Mouse (Mus musculus) testis, adult 2 months (tissue): ENCODE data around the gene Gsg1l. TPM values are rescaled to one million over a fixed set of nuclear protein-coding genes. Genes with fewer than 3 reads are reported as not detected.

Source experiments
- H3K27ac ChIP-seq: fragments of 200-500 bp; 2 replicates; pipeline ENCODE4 v1.5.1; 2012; ENCODE audit warnings: low read depth, low read length; ENCODE audit not compliant: control insufficient read depth, insufficient read depth
- H3K27me3 ChIP-seq: fragments of 200-500 bp; 2 replicates; pipeline ENCODE4 v1.6.1; 2012; ENCODE audit warnings: mild to moderate bottlenecking, low read length, moderate library complexity; ENCODE audit not compliant: control insufficient read depth, insufficient read depth
- H3K36me3 ChIP-seq: fragments of 200-500 bp; 2 replicates; pipeline ENCODE4 v1.6.1; 2012; ENCODE audit warnings: mild to moderate bottlenecking, low read length; ENCODE audit not compliant: control insufficient read depth, insufficient read depth
- H3K4me1 ChIP-seq: fragments of 200-500 bp; 2 replicates; pipeline ENCODE4 v1.6.1; 2012; ENCODE audit warnings: low read length; ENCODE audit not compliant: control insufficient read depth, insufficient read depth
- H3K4me3 ChIP-seq: fragments of 200-500 bp; 2 replicates; pipeline ENCODE4 v1.5.1; 2012; ENCODE audit warnings: low read depth, mild to moderate bottlenecking, low read length, moderate library complexity, mixed read lengths; ENCODE audit not compliant: control insufficient read depth
- CTCF ChIP-seq: fragments of 200-500 bp; IDR thresholded peaks from 2 replicates; pipeline ENCODE4 v1.5.1; 2012; ENCODE audit warnings: low read depth, mild to moderate bottlenecking, inconsistent platforms, low read length, moderate library complexity; ENCODE audit not compliant: control insufficient read depth, insufficient read depth, insufficient replicate concordance
- POLR2A ChIP-seq: fragments of 200-500 bp; IDR thresholded peaks from 2 replicates; pipeline ENCODE4 v1.6.1; 2012; ENCODE audit warnings: low read depth, mild to moderate bottlenecking, inconsistent platforms, low read length, moderate library complexity; ENCODE audit not compliant: control insufficient read depth
- polyA plus RNA-seq: library from polyadenylated mRNA; depleted of rRNA; stranded (reverse); fragments of >200 nt; gene quantifications from 2 replicates; pipeline ENCODE4 v1.2.3, GENCODE M21; 2012

The Gsg1l gene
- polyA plus RNA-seq, 1 experiment: 0.52 TPM

- no peaks in the 10 kb centered on the region for H3K27me3 ChIP-seq
These were observed 69.7 kb downstream of the Gsg1l start for GRCm38 (mm10) chr7:126012325-126013021.

GRCm38 (mm10) chr7:126008789-126009148, 73.4 kb downstream of the Gsg1l start:
- TF ChIP-seq CTCF: no peak
- no peak for TF ChIP-seq POLR2A
- Histone ChIP-seq H3K27ac (no peak overlapping the region), H3K27me3 (no peaks in the 10 kb centered on the region), H3K36me3 (no peaks in the 10 kb centered on the region), H3K4me1 (no peaks in the 10 kb centered on the region), H3K4me3 (no peak overlapping the region)

More at GRCm38 (mm10) chr7:126012325-126013021, 69.7 kb downstream of the Gsg1l start:
- no peaks in the 10 kb centered on the region for H3K4me1 ChIP-seq
- no peaks in the 10 kb centered on the region for H3K36me3 ChIP-seq
- TF ChIP-seq POLR2A: no peak
- no peak for TF ChIP-seq CTCF
- no peak overlapping the region for H3K27ac ChIP-seq
- no peak overlapping the region for H3K4me3 ChIP-seq

GRCm38 (mm10) chr7:126008139-126008788, 73.9 kb downstream of the Gsg1l start:
- H3K27ac ChIP-seq: no peak overlapping the region
- no peaks in the 10 kb centered on the region for H3K36me3 ChIP-seq
- no peaks in the 10 kb centered on the region for H3K27me3 ChIP-seq
- H3K4me1 ChIP-seq: no peaks in the 10 kb centered on the region
- TF ChIP-seq POLR2A: no peak
- TF ChIP-seq CTCF: no peak
- no peak overlapping the region for H3K4me3 ChIP-seq

GRCm38 (mm10) chr7:126007132-126007910, 74.9 kb downstream of the Gsg1l start:
- Histone ChIP-seq H3K36me3 (no peaks in the 10 kb centered on the region), H3K27ac (no peak overlapping the region), H3K4me1 (no peaks in the 10 kb centered on the region), H3K4me3 (no peak overlapping the region), H3K27me3 (no peaks in the 10 kb centered on the region)
- no peak for TF ChIP-seq POLR2A
- TF ChIP-seq CTCF: no peak

GRCm38 (mm10) chr7:126005274-126005673, 76.9 kb downstream of the Gsg1l start:
- no peaks in the 10 kb centered on the region for H3K4me1 ChIP-seq
- TF ChIP-seq CTCF (no peak), POLR2A (no peak)
- H3K27ac ChIP-seq: no peak overlapping the region
- H3K36me3 ChIP-seq: no peaks in the 10 kb centered on the region
- H3K27me3 ChIP-seq: no peaks in the 10 kb centered on the region
- H3K4me3 ChIP-seq: no peak overlapping the region

- no peak for TF ChIP-seq POLR2A
- no peak for TF ChIP-seq CTCF
- Histone ChIP-seq H3K4me1 (no peaks in the 10 kb centered on the region), H3K27me3 (no peaks in the 10 kb centered on the region), H3K36me3 (no peaks in the 10 kb centered on the region), H3K4me3 (no peak overlapping the region), H3K27ac (no peak overlapping the region)
These were observed 80.5 kb downstream of the Gsg1l start for GRCm38 (mm10) chr7:126001683-126002082.

- H3K36me3 ChIP-seq: no peaks in the 10 kb centered on the region
- no peaks in the 10 kb centered on the region for H3K27me3 ChIP-seq
- TF ChIP-seq POLR2A: no peak
- TF ChIP-seq CTCF: no peak
- H3K27ac ChIP-seq: no peak overlapping the region
- no peak overlapping the region for H3K4me3 ChIP-seq
- no peaks in the 10 kb centered on the region for H3K4me1 ChIP-seq
These were observed 82.3 kb downstream of the Gsg1l start for GRCm38 (mm10) chr7:125999921-126000320.
